Mouse (Mus musculus): ENCODE data around the gene Kif6.

Gene Kif6

DNA sequence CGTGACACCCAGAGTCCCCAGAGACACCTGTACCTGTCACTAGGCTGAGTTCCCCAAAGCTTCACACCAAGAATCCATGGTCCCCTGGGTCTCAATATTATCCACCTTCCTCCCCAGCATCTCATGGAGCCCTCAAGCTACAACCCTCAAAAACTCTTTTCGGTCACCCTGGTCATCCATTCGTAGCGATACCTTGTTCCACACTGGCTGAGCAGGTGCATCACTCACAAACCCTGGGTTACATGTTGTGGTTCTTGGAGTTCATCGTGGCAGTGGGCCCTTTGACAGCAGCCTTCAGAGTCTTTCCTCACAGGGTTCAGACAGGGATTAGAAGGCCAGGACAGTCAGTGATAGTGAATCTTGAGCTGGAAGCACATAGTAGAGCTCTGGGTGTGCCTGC lies 176.6 kb downstream of the Kif6 start:
- DNase-seq (ENCODE audit: low read depth), result no peak

- no peak for DNase-seq (ENCODE audit: low read depth)
These were observed 177.3 kb downstream of the Kif6 start for GRCm38 (mm10) chr17:49792217-49792743.

- DNase-seq (ENCODE audit: low read depth), result no peak
These were observed 178.0 kb downstream of the Kif6 start for GRCm38 (mm10) chr17:49792946-49793345.

GRCm38 (mm10) chr17:49793965-49794364 lies 179.0 kb downstream of the Kif6 start:
- no peak for DNase-seq (ENCODE audit: low read depth)

DNA sequence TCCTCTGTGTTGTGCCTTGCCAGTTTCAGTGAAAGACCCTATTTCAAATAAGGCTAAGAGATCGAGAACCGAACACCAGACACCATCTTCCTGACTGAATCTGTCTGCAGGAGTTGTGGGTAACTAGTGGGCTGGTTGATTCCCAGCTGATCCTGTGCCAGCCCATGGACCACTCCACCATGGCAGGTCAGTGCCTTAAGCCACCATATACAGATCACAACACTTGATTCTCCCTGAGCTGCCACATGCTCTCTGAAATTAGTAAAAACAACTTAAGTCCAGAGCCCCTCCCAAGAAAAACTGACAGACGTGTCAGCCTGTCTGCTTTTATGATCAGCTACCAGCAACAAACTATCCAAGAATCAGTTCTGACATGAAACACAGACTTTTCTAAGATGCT lies 180.3 kb downstream of the Kif6 start:
- no peak for DNase-seq (ENCODE audit: low read depth)

- no peak for DNase-seq (ENCODE audit: low read depth)
These were observed 181.2 kb downstream of the Kif6 start for GRCm38 (mm10) chr17:49796116-49796515.

DNA sequence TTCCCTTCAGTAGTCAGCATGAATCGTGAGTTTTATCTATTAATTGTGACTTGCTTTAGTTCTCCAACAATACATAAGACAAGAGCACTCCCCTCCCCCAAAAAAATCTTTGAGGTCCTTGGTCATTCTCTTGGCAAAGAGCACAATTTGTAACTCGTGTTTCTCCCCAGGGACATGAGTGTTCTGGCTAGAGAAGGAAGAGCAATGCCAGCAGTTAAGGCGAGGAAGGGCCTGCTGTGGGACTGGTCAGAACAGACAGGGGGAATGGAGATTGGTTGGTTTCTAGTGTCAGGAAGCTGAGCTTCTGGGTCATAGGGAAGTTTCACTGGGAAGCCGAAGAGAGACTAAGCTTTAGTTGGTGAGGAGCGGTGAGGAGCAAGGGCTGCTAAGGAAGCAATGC lies 184.2 kb downstream of the Kif6 start:
- DNase-seq (ENCODE audit: low read depth), result no peak

- DNase-seq (ENCODE audit: low read depth), result no peak
These were observed 185.2 kb downstream of the Kif6 start for GRCm38 (mm10) chr17:49800157-49800556.

GRCm38 (mm10) chr17:49807461-49807860 lies 192.5 kb downstream of the Kif6 start:
- no peak for DNase-seq (ENCODE audit: low read depth)

GRCm38 (mm10) chr17:49808712-49809343 lies 193.9 kb downstream of the Kif6 start:
- DNase-seq (ENCODE audit: low read depth), result no peak

DNA sequence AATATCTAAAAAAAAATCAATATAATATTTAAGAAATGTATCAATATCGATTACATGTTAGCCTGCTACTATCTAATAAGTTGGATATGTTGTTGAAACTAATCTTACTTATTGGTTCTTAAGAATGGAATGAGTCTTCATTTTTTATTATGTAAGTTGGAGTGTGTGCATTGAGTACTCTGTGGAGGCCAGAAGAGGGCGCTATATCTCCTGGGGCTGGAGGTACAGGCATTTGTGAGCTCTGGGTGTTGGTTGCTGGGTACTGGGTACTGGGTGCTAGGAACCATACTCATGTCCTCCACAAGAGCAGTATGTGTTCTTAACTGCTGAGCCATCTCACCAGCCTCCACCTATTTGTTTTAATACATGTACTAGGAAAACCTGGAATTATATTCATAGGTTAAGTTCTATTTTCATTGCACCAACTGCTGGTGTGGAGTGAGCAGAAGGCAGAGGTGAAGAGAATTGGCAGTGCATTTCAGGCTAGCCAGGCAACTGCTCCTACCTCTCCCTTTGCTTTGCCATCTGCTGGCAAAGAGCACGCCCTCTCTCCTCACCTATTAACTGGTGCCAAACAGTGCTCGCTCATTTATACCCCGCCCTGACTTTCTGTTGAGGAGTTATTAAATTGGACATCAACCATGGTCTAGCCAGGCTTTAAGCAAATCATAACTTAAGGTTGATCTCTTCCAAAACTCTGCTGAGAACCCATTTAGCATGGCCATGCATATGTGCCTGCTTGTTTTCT lies 199.1 kb downstream of the Kif6 start:
- DNase-seq (ENCODE audit: low read depth), result no peak

DNA sequence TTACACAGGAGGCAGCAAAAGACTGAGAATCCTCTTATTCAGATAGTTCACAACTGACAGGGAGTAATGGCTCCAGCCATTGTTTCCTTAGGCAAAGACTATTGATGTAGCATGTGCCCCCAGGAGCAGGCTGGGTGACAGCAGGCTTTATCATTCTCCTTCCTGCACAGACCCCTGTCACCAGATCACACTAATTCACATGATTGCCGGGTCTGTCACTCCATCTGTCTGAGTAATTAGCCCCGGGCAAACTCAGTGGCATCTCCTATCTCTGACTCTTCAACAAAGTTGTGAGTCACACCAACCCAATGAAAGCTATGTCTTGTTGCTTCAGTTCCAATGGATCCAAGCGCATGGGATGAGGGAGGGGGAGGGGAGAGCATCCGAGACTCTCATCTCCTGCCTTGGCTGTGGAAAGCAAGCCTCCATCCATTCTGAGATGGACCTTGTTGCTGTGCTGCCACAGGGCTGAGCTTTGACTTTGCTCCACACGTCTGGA lies 201.2 kb downstream of the Kif6 start:
- DNase-seq (ENCODE audit: low read depth), result no peak

DNA sequence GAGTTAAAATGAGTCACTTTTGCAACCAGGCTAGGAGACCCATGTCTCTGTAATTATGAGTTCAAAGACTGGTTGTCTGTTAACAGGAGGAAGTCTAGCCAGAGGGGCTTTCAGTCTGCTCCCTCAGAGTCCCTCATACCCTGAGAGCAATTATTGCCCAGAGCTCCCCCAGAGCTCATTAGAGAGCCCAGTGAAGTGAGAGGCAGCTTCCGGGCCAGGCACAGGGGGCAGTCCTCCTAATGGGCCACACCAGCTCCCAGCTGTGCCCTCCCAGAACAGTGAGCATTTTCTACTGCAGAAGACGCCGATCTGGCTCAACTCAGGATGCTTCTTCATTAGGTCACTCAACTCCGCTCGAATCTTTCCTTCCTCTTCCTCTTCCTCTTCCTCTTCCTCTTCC lies 201.8 kb downstream of the Kif6 start:
- DNase-seq (ENCODE audit: low read depth), result no peak

GRCm38 (mm10) chr17:49820203-49820602 lies 205.3 kb downstream of the Kif6 start:
- no peak for DNase-seq (ENCODE audit: low read depth)

- no peak for DNase-seq (ENCODE audit: low read depth)
These were observed 209.4 kb downstream of the Kif6 start for GRCm38 (mm10) chr17:49824142-49824840.

DNA sequence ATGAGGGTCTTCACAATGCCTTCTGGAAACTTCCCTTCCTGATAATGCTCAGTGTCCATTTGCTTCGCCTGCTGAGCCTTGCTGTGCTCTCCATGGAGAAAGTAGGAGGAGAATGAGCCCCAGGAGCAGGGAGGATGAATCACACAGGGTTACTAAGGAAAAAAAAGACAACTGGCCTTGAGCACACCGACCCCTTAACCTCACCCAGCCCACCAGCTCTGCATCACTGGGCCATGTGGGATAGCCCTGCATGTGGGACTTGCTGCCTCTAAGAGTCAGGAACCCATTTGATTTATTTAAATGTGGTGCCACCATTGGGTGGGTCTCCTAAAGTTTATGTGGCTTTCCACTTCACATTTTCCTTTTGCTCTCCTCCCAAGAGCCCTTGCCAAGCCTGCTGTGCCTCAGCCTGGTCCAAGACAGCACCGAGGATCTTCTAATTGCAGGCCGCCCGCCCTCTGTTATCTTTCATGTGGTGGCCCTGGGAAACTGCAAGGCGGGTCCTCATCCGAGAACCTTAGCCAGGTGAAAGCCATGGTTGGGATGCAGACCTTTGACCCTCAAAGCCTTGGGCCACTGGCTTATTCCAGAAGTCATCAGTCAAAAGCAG lies 210.0 kb downstream of the Kif6 start:
- DNase-seq (ENCODE audit: low read depth), result no peak

GRCm38 (mm10) chr17:49825831-49826230 lies 210.9 kb downstream of the Kif6 start:
- no peak for DNase-seq (ENCODE audit: low read depth)

DNA sequence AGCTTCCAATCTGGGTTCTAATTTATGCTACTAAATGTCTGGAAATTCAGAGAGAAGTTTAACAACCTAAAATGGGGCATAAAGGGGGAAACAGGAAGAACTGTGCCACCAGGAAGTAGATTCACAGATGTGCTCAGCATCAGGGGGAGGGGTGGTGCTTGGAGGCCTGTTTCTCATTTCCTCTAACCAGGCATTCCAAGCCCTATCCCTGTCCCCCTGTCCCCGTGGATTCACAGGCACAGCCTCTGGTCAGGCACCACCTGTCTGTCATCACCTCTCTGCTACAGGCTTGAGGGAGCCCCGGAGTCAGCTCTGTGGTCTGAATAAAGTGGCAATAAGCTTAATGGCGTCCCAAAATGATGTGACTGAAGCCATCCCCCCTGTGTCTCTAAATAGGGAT lies 216.8 kb downstream of the Kif6 start:
- DNase-seq (ENCODE audit: low read depth), result no peak

GRCm38 (mm10) chr17:49834044-49834545 lies 219.2 kb downstream of the Kif6 start:
- no peak for DNase-seq (ENCODE audit: low read depth)

DNA sequence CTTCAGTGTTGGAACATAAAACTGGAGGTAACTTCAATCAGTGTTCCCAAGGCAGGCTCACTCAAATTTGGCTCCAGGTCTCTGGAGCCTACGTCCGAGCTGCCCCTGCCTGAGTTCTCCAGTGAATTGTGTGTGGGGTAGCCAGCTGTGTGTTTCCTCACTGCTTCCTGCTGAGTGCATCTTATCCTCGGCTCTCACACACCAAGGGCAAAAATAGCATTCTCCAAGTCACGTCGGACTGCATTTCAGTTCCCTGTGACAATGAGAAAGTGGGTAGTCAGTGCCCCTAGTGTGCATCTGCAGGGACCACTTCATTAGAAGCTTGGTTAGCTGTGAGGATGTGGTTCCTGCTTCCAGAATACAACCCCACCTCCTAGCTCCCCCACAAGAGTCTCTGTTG lies 222.5 kb downstream of the Kif6 start:
- no peak for DNase-seq (ENCODE audit: low read depth)

GRCm38 (mm10) chr17:49839243-49839642 lies 224.3 kb downstream of the Kif6 start:
- no peak for DNase-seq (ENCODE audit: low read depth)

- no peak for DNase-seq (ENCODE audit: low read depth)
These were observed 236.3 kb downstream of the Kif6 start for GRCm38 (mm10) chr17:49851210-49851609.
